Mouse (Mus musculus): ENCODE measurements around the gene Rasgrp4.

Gene Rasgrp4

GRCm38 (mm10) chr7:29146625-29147367 is 12.1 kb downstream of the Rasgrp4 start:
- no peak for DNase-seq (ENCODE audit: low read depth, low spot score)

- no peak for DNase-seq (ENCODE audit: low read depth, low spot score)
Observed at GRCm38 (mm10) chr7:29148771-29149170, 14.1 kb downstream of the Rasgrp4 start.

GRCm38 (mm10) chr7:29151486-29151885 is 16.8 kb downstream of the Rasgrp4 start:
- DNase-seq (ENCODE audit: low read depth, low spot score): no peak

GRCm38 (mm10) chr7:29154018-29154720 is 19.5 kb downstream of the Rasgrp4 start:
- DNase-seq (ENCODE audit: low read depth, low spot score): no peak

GRCm38 (mm10) chr7:29155196-29155837 is 20.7 kb downstream of the Rasgrp4 start:
- DNase-seq (ENCODE audit: low read depth, low spot score): peak; percentile 97

GRCm38 (mm10) chr7:29155838-29156782 is 21.5 kb downstream of the Rasgrp4 start, which contains the start of gene Fam98c:
TSS of gene Fam98c (minus strand) at chr7:29156234.
- peak; percentile 97 for DNase-seq (ENCODE audit: low read depth, low spot score)

GRCm38 (mm10) chr7:29158264-29158663 is 23.6 kb downstream of the Rasgrp4 start:
- peak; percentile 50 for DNase-seq (ENCODE audit: low read depth, low spot score)

- no peak for DNase-seq (ENCODE audit: low read depth, low spot score)
Observed at GRCm38 (mm10) chr7:29162294-29162693, 27.6 kb downstream of the Rasgrp4 start.

- DNase-seq (ENCODE audit: low read depth, low spot score): no peak
Observed at GRCm38 (mm10) chr7:29162750-29163525, 28.3 kb downstream of the Rasgrp4 start.

GRCm38 (mm10) chr7:29167656-29168055 is 33.0 kb downstream of the Rasgrp4 start:
- DNase-seq (ENCODE audit: low read depth, low spot score): no peak

- peak; percentile 62 for DNase-seq (ENCODE audit: low read depth, low spot score)
Observed at GRCm38 (mm10) chr7:29168121-29168695, 33.6 kb downstream of the Rasgrp4 start.

GRCm38 (mm10) chr7:29168791-29169230 is 34.2 kb downstream of the Rasgrp4 start:
- no peak for DNase-seq (ENCODE audit: low read depth, low spot score)

- peak; percentile 94 for DNase-seq (ENCODE audit: low read depth, low spot score)
Observed at GRCm38 (mm10) chr7:29169231-29170065, 34.8 kb downstream of the Rasgrp4 start.

GRCm38 (mm10) chr7:29170066-29170754 is 35.6 kb downstream of the Rasgrp4 start, which contains the start of the genes Ggn and Spred3:
TSS of gene Ggn (plus strand) at chr7:29170210.
TSS of gene Spred3 (minus strand) at chr7:29170411.
- DNase-seq (ENCODE audit: low read depth, low spot score): peak; percentile 75

GRCm38 (mm10) chr7:29170755-29171561 is 36.3 kb downstream of the Rasgrp4 start:
- DNase-seq (ENCODE audit: low read depth, low spot score): no peak

GRCm38 (mm10) chr7:29171562-29172097 is 37.0 kb downstream of the Rasgrp4 start:
- DNase-seq (ENCODE audit: low read depth, low spot score): no peak

- no peak for DNase-seq (ENCODE audit: low read depth, low spot score)
Observed at GRCm38 (mm10) chr7:29172390-29173016, 37.9 kb downstream of the Rasgrp4 start.
